Mouse (Mus musculus): Measurements from ENCODE around the gene Olfr76.
"Not testable (repeated sequence)": the region's sequence is repeated elsewhere in the genome, so short reads cannot be mapped to it uniquely, and the experiment has no call there.

The Olfr76 gene

DNA sequence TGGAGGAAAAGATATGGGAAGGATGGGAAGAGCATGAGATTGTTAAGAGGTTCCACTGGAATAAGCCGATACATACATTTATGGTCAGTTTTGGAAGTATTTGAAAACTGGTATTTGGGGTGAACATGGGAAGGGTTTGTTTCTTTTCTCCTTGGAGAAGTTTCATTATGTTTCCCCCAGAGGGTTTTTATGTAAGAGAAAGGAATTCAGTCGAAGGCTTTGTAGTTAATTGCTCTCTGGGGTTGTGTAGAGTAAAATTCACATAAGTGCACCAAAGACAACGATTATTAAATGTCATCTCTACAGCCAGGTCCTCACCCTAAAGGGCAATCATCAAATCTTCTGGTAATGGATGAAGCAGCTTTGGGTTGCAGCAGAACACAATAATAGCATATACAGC lies at the start of gene Olfr76:
Gene Olfr76, minus strand, starts transcription at position 101 of the 400 bp plus-strand sequence.
- DNase-seq (ENCODE audit: low spot score) = no peak

DNA sequence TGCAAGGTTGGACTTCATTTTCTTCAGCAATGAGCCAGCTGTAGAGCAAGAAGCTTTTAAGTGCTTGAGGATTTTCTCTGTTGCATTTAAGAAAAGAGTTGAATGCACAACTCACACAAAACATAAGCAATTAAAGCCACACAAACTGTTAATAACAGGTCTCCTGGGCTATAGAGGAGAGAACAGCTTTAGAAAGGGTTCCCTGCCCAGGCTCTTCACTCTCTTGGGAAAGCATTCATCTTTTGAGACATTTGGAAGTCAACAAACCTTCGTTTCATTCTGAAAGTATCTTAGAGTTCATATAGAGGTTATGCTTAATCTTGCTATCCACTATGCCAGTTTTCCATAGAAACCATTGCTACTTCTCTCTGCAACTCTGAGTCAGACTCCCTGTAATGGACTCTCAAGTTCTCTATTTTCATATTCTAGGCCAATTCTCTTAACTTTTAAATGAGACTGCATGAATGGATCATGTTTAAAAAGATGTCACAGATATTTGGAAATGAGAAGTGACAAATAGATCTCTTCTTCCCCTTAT lies 47.1 kb upstream of the Olfr76 start, which contains the start of gene Olfr1555-ps1:
Gene Olfr1555-ps1, minus strand, starts transcription at position 51 of the 538 bp plus-strand sequence.
- DNase-seq (ENCODE audit: low spot score) = not testable (repeated sequence)

- no peak for DNase-seq (ENCODE audit: low spot score)
Measured at GRCm38 (mm10) chr19:12145452-12145851, 22.4 kb upstream of the Olfr76 start.

DNA sequence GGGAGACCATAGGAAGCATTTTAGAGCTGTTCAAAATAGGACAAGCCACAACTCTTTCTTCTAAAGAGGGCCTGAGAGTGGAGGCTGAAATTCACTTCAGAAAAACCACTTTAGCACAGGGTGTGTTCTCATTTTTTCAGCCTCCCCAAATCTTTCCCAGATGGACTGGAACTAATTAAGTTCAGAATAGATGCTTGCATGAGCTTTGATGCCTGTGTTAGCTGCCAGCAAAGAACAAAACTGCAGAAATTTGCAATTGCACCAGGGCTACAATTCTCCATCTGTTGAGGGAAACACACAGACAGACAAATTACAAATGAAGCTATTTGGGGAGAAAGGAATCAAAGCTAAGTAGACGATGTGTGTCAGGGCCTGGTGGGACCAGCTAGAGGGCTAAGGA lies 20.4 kb upstream of the Olfr76 start:
- DNase-seq (ENCODE audit: low spot score) = peak; percentile 14

GRCm38 (mm10) chr19:12134289-12134688 lies 11.3 kb upstream of the Olfr76 start:
- DNase-seq (ENCODE audit: low spot score) = peak; percentile 67

- DNase-seq (ENCODE audit: low spot score) = no peak
Measured at GRCm38 (mm10) chr19:12116464-12116863, 6.5 kb downstream of the Olfr76 start.

DNA sequence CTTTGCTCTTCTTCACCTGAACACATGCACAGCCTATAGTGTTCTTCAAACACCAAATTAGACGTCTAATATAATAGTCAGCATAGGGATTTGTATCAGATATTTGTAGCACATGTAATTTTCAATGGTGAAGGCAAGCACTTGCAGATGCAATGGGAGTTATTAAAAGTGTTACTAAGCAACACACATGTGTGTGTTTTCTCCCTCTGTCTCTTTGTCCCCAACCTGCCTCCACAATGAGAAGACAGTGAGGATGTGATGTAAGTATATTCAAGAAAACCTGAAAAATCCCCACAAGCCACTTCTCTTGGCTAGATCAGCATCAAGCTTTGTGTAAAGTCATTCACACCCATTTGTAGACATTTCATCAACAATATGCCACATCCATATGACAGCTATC lies 7.2 kb downstream of the Olfr76 start, which contains the start of gene Olfr1428:
Gene Olfr1428, minus strand, starts transcription at position 101 of the 400 bp plus-strand sequence.
- DNase-seq (ENCODE audit: low spot score) = no peak

DNA sequence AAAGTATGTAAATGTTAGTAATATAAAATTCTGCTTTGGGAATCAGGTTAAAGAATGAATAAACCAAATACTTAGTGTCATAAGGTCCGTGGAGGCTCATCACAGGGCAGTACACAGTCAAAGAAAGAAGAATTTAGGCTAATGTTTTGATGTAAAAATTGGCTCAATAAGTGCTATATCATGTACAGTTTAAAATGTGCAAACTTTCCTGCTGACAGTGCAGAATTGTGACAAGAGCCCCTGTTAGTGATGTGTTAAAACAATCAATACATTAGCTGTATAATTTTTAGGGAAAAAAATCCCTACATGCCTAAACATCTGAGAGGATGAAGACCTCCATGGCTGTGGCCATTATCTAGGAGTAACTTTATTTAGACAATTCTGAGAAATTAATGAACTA lies 9.2 kb downstream of the Olfr76 start:
- DNase-seq (ENCODE audit: low spot score) = no peak

DNA sequence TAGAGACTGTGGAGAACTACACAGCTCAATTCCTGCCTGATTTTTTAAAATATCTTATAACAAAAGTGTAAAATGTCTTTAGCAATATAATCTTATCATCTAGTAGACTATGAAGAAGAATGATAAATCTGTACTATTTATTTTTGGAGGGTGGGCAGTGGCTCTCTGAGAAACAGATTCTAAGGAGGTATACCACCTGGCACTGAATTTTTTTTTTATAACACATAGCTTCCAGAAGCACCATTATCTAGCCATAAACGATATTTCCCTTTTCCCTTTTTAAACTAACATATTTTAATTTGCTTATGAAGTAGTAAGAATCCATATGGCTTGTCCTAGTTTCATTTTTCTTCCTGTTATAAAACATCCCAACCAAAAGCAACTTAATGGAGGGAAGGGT lies 18.5 kb downstream of the Olfr76 start:
- DNase-seq (ENCODE audit: low spot score) = no peak

DNA sequence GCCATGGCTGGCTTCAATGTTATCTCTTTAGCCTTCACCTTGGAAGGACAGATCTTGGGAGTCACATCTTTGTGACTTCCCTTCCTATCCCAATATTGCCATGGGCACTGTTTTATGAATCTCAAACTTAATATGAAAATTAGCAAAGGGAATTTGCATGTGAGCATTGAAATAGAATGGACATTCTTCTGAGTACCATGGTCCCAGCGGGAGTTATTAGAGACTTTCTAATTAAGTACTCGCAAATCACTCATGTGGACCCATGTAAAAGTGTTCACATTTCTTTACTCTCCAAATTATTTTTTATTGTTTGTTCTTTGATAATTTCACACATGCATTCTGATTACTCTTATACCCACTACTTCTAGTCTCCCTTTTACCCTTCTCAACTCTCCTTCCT lies 19.8 kb downstream of the Olfr76 start, which contains the start of gene Olfr1427:
Gene Olfr1427, minus strand, starts transcription at position 101 of the 400 bp plus-strand sequence.
- no peak for DNase-seq (ENCODE audit: low spot score)

DNA sequence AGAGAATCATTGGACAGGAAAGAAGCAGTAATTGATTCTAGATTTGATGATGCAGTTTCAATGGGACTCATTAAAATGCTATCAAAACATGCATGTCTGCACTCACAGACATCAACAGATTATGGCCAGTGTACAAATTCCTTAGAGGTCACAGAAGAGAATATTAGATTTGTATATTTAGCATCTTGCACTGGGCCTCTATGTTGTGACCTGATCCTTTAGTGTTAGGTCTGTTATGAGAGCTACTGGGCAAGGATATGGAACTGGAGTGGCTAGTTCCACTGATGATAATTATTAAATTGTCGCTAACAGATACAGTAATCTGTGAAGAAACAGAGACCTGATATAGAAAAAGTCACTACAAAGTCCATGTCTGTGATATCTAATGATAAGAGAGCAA lies 31.1 kb downstream of the Olfr76 start, which contains the start of gene Olfr1426:
Gene Olfr1426, minus strand, starts transcription at position 101 of the 400 bp plus-strand sequence.
- no peak for DNase-seq (ENCODE audit: low spot score)

- not testable (repeated sequence) for DNase-seq (ENCODE audit: low spot score)
Measured at GRCm38 (mm10) chr19:12077631-12078030, 45.4 kb downstream of the Olfr76 start, which contains the start of gene Olfr1425. Olfr1425 (minus strand) TSS chr19:12077731.

GRCm38 (mm10) chr19:12069546-12069945 lies 53.5 kb downstream of the Olfr76 start:
- DNase-seq (ENCODE audit: low spot score) = not testable (repeated sequence)

Measured in embryo, embryonic 10.5 days (tissue).